Mouse (Mus musculus) liver, adult 2 months (tissue): ENCODE measurements around the gene Rbp2. TPM values are rescaled to one million over a fixed set of nuclear protein-coding genes. Genes with fewer than 3 reads are reported as not detected.

Experiments used
- DNase-seq: peaks from one replicate; pipeline ENCODE4 v3.0.0-alpha.2; 2011; ENCODE audit warnings: low read depth, low spot score; ENCODE audit errors: extremely low read depth
- H3K27ac ChIP-seq: fragments of 200-500 bp; replicated peaks from 2 replicates; pipeline ENCODE4 v1.5.1; 2012; ENCODE audit warnings: low read depth, mild to moderate bottlenecking, control low read depth, inconsistent platforms, low read length; ENCODE audit not compliant: insufficient read depth
- H3K27me3 ChIP-seq: fragments of 200-500 bp; 2 replicates; pipeline ENCODE4 v1.6.1; 2012; ENCODE audit warnings: mild to moderate bottlenecking, moderate library complexity, low read length, inconsistent platforms; ENCODE audit not compliant: control insufficient read depth, insufficient read depth
- H3K36me3 ChIP-seq: fragments of 200-500 bp; 2 replicates; pipeline ENCODE4 v1.6.1; 2012; ENCODE audit warnings: low read length, inconsistent platforms; ENCODE audit not compliant: control insufficient read depth, insufficient read depth
- H3K4me1 ChIP-seq: fragments of 200-500 bp; 2 replicates; pipeline ENCODE4 v1.6.1; 2011; ENCODE audit warnings: low read length; ENCODE audit not compliant: control insufficient read depth, insufficient read depth
- H3K4me3 ChIP-seq: fragments of 200-500 bp; 2 replicates; pipeline ENCODE4 v1.5.1; 2011; ENCODE audit warnings: low read depth, mild to moderate bottlenecking, control low read depth, low read length, moderate library complexity; ENCODE audit not compliant: insufficient read depth
- H3K79me2 ChIP-seq: fragments of 200-500 bp; 2 replicates; pipeline ENCODE4 v1.6.1; 2012; ENCODE audit warnings: inconsistent platforms, mild to moderate bottlenecking, low read length, moderate library complexity; ENCODE audit not compliant: control insufficient read depth, insufficient read depth
- H3K9ac ChIP-seq: fragments of 200-500 bp; 2 replicates; pipeline ENCODE4 v1.6.1; 2012; ENCODE audit warnings: low read depth, mild to moderate bottlenecking, control low read depth, inconsistent platforms, low read length
- CTCF ChIP-seq: fragments of 200-500 bp; IDR thresholded peaks from 2 replicates; pipeline ENCODE4 v1.5.1; 2011; ENCODE audit warnings: low read depth, low read length, control low read depth
- POLR2A ChIP-seq: fragments of 200-500 bp; IDR thresholded peaks from 2 replicates; pipeline ENCODE4 v1.6.1; 2011; ENCODE audit warnings: low read length, control low read depth; ENCODE audit not compliant: insufficient read depth; ENCODE audit errors: extremely low read depth
- WGBS: fragments of 180-500 bp; shearing (Covaris S2); methylation state at CpG from one replicate; pipeline ENCODE4 v1.1.7; 2018; 5-methylcytosine and 5-hydroxymethylcytosine counted together
- polyA plus RNA-seq: library from polyadenylated mRNA; depleted of rRNA; stranded (reverse); fragments of >200 nt; gene quantifications from 2 replicates; pipeline ENCODE4 v1.2.3, GENCODE M21; 2012
- total RNA-seq: library from RNA; depleted of rRNA; stranded (reverse); fragments of >200 nt; gene quantifications from 2 replicates; pipeline ENCODE4 v1.2.3, GENCODE M21; 2014

The Rbp2 gene
- total and polyA plus RNA-seq, 2 experiments, result not detected

GRCm38 (mm10) chr9:98524786-98525542 lies 39.0 kb downstream of the Rbp2 start:
- Histone ChIP-seq H3K4me3 (no peak overlapping the region), H3K9ac (no peak overlapping the region), H3K27me3 (no peaks in the 10 kb centered on the region), H3K36me3 (no peaks in the 10 kb centered on the region), H3K27ac (no peak overlapping the region), H3K4me1 (no peaks in the 10 kb centered on the region), H3K79me2 (no peaks in the 10 kb centered on the region)
- TF ChIP-seq POLR2A, result no peak
- no peak for TF ChIP-seq CTCF
- DNase-seq, result no peak
- 86% methylated on average over 7 of the region's 7 CpGs for WGBS

GRCm38 (mm10) chr9:98525543-98525924 lies 39.6 kb downstream of the Rbp2 start:
- H3K79me2 ChIP-seq, result no peaks in the 10 kb centered on the region
- H3K27ac ChIP-seq, result no peak overlapping the region
- TF ChIP-seq POLR2A, result no peak
- TF ChIP-seq CTCF, result no peak
- WGBS, result 93% methylated on average over 7 of the region's 7 CpGs
- H3K36me3 ChIP-seq, result no peaks in the 10 kb centered on the region
- no peaks in the 10 kb centered on the region for H3K4me1 ChIP-seq
- H3K9ac ChIP-seq, result no peak overlapping the region
- DNase-seq, result no peak
- H3K27me3 ChIP-seq, result no peaks in the 10 kb centered on the region
- no peak overlapping the region for H3K4me3 ChIP-seq

GRCm38 (mm10) chr9:98527226-98527625 lies 41.3 kb downstream of the Rbp2 start:
- H3K4me1 ChIP-seq, result no peaks in the 10 kb centered on the region
- DNase-seq, result no peak
- WGBS, result 76% methylated on average over 7 of the region's 7 CpGs
- no peaks in the 10 kb centered on the region for H3K36me3 ChIP-seq
- H3K4me3 ChIP-seq, result no peak overlapping the region
- H3K9ac ChIP-seq, result no peak overlapping the region
- TF ChIP-seq CTCF (no peak), POLR2A (no peak)
- H3K79me2 ChIP-seq, result no peaks in the 10 kb centered on the region
- no peaks in the 10 kb centered on the region for H3K27me3 ChIP-seq
- no peak overlapping the region for H3K27ac ChIP-seq

GRCm38 (mm10) chr9:98529776-98530175 lies 43.9 kb downstream of the Rbp2 start:
- Histone ChIP-seq H3K79me2 (no peaks in the 10 kb centered on the region), H3K36me3 (no peaks in the 10 kb centered on the region), H3K27me3 (no peaks in the 10 kb centered on the region), H3K9ac (no peak overlapping the region), H3K4me1 (no peaks in the 10 kb centered on the region), H3K4me3 (no peak overlapping the region), H3K27ac (no peak overlapping the region)
- TF ChIP-seq CTCF (no peak), POLR2A (no peak)
- no peak for DNase-seq
- WGBS, result 72% methylated on average over 4 of the region's 4 CpGs

GRCm38 (mm10) chr9:98530999-98531398 lies 45.1 kb downstream of the Rbp2 start:
- Histone ChIP-seq H3K27me3 (no peaks in the 10 kb centered on the region), H3K36me3 (no peaks in the 10 kb centered on the region), H3K9ac (no peak overlapping the region), H3K4me3 (no peak overlapping the region), H3K79me2 (no peaks in the 10 kb centered on the region), H3K4me1 (no peaks in the 10 kb centered on the region), H3K27ac (no peak overlapping the region)
- 69% methylated on average over 2 of the region's 2 CpGs for whole genome bisulfite sequencing
- DNase-seq, result no peak
- no peak for TF ChIP-seq CTCF
- no peak for TF ChIP-seq POLR2A

GRCm38 (mm10) chr9:98534675-98535280 lies 48.9 kb downstream of the Rbp2 start:
- Histone ChIP-seq H3K79me2 (no peaks in the 10 kb centered on the region), H3K27me3 (no peaks in the 10 kb centered on the region), H3K4me1 (no peaks in the 10 kb centered on the region), H3K4me3 (no peak overlapping the region), H3K36me3 (no peaks in the 10 kb centered on the region), H3K27ac (no peak overlapping the region), H3K9ac (no peak overlapping the region)
- 35% methylated on average over 4 of the region's 4 CpGs for WGBS
- TF ChIP-seq POLR2A (no peak), CTCF (no peak)
- no peak for DNase-seq
